Mouse (Mus musculus): ENCODE results near the gene Gm10031.

GRCm38 (mm10) chr1:156560500-156560899, 36.7 kb downstream of the Gm10031 start:
- TF ChIP-seq POLR2A (IDR thresholded peaks at IDR 0.05; ENCODE audit: borderline replicate concordance, control insufficient read depth, low read depth, low read length) (no peak), CTCF (IDR thresholded peaks at IDR 0.05; ENCODE audit: control insufficient read depth, insufficient read depth, low read length) (no peak)

Data from bone marrow, adult 2 months (tissue).